Mouse (Mus musculus) lung, postnatal 4 days (tissue): ENCODE data around the gene Zfp472.
A peak's percentile ranks its signal among the peaks of the same experiment; 100 is the strongest.

Source experiments
- DNase-seq, 2 experiments: peaks; one replicate each; pipeline ENCODE4 v3.0.0; 2021

Gene Zfp472

DNA sequence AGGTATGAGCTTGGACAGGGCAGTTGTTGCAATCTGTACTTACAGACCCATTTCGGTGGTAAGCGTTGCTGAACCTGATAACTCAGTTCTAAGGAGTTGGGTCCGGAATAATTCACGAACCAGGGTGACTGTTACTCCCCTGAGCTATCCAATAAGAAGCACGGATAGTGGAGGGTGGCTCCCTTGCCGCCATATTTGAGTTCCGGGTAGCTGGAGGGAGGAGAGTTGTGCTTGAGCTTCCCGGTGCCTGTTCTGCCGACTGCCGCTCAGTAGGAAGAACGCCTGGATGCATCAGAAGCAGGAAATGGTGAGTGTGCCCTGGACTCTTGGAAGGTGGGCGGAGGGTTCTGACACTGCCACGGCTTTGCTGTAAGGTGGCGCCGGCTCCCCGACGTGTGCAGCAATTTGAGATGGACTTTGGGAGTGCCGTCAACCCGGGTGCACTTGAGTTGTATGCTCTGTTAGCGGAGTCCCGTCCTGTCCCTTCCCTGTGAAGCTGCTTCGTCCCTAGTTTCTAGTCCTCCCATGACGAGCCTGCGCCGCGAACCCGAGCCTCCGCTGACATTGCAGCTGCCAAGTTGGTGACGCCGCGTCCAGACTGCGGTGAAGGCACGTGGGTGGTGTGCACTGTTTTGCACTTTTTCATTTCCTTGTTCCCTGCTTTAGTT lies at the start of gene Zfp472:
Gene Zfp472 (plus strand): TSS at position 192 of the 668 bp plus-strand sequence.
- peak; percentile 90 to 93 for DNase-seq

GRCm38 (mm10) chr17:32916075-32916474 lies 49.5 kb upstream of the Zfp472 start:
- no peak for DNase-seq

GRCm38 (mm10) chr17:32917131-32917530 lies 48.5 kb upstream of the Zfp472 start, which contains the start of gene Cyp4f14:
Gene Cyp4f14, minus strand, starts transcription at chr17:32917342.
- DNase-seq: no peak

GRCm38 (mm10) chr17:32919123-32919522 lies 46.5 kb upstream of the Zfp472 start:
- no peak for DNase-seq

- DNase-seq: no peak
Measured at GRCm38 (mm10) chr17:32923681-32924080, 41.9 kb upstream of the Zfp472 start.

DNA sequence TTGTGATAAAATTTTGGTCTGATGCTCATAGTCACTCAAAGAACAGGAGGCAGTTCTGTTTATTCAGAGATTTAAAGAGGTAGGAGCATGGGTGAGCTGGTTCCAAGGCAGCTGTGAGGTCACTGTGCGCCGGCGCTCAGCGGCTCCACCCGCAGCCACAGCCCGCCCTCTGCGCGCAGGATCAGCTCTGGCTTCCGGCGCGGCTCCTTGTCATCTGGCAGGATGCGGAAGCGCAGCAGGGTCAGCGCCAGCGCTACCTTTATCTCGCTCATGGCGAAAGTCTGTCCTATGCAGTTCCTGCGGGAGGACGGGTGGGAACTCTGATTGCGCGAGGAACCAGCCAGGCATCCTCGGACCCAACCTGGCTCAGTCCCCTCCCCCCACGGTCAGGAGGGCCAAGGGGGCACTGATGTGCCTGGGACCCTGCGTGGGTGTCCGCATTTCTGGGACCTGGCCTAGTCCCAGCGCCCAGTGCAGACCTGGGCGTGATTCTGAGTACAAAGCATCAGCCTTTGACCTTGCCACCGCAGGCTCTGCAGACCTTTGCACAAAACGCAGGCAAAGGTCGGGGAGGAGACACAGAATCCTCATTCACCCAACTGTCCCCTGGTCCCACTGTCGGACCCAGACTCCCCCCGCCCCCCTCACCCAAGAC lies 40.8 kb upstream of the Zfp472 start:
- DNase-seq: peak; percentile 81 to 86

DNA sequence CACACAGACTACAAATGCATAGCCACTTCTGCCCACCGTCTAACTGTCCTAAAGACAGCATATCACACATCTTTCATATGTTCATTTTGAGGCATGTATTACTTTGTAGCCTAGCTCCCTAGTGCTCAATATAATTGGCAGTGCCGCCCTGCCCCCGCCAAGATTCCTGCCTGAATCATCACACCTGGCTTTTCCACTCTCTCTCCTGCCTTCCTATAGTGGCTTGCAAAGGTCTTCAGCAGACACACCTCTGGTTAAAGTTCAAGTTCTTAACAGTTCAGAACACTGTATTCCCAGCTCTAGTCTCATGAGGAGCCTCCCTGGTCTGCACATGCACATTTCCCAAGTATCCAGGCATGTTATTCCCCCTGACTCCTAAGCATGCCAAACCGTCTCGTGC lies 37.8 kb upstream of the Zfp472 start:
- no peak for DNase-seq

- no peak for DNase-seq
Measured at GRCm38 (mm10) chr17:32939831-32940230, 25.8 kb upstream of the Zfp472 start.

DNA sequence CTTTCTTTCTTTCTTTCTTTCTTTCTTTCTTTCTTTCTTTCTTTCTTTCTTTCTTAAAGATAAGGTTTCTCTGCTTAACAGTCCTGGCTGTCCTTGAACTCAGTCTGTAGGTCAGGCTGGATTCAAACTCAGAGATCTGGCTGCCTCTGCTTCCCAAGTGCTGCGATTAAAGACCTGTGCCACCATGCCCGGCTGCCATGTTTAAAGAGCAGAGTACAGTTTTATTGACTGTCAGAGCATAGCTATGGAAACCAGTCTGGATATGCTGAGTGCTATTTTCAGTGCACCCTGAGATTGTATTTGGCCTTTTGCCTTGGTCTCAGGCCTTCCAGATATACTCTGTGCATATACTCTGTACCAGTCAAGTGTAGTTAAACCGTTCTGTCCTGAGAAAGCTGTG lies 22.0 kb upstream of the Zfp472 start:
- no peak for DNase-seq

DNA sequence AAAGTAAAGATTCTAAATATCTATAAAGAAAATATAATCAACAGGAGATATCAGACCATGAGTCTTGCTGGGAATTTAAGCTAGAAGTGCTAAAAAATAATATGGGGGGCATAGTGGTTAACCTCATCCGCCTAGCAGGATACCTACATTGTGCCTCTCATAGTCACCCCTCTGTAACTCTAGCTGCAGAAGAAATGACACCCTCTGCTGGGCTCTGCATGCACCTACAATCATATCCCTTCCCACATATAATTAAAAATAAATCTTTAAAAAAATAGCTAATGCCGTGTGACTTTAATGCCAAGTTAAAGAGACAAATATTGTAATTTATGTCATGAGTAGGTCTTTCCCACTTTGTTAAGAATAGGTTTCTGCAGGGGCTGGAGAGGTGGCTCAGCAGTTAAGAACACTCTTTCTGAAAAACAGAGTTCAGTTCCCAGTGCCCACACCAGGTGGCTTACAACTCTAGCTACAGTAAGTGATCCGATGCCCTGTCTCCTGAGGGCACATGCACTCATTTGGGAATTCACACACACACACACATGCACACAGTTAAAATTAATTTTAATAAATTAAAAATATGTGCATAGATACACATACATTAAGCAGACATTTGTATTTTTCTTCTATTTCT lies 21.1 kb upstream of the Zfp472 start:
- DNase-seq: no peak

GRCm38 (mm10) chr17:32946716-32947115 lies 18.9 kb upstream of the Zfp472 start:
- peak in 1 of 2 experiments; percentile 13 for DNase-seq

DNA sequence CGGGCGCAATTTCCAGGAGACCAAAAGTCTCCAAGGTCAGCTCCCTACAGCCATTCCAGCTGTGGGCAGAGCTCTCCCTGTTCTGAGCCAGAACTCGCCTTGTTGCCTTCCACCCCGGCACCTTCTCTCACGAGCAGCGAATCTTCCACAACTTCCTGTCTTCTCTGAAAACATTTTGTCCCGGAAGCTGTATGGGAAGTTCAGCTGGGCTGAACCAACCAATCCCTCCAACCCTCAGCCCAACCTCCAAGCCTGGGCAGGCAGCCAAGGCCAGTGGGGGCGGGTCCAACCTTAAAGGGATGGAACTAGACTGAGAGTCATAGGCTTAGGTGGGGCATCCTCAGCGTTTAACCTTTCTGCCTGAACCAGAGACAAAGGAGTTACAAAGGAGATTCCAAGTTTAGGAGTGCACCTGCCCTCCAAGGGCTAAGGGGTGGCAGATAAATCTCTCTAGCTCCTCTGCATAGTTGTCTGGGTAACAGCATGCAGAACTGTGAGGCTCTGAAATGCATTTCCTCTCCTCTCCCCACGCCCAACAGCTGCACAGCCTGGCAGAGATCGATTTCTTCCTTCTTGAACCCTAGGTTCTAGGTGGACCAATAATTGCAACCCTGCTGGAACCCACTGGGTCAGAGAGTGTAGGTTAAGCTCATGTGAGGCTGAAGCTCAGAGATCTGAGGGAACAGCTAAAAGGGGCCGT lies 18.2 kb upstream of the Zfp472 start, which contains the start of gene Cyp4f13:
Gene Cyp4f13 (minus strand): TSS at position 188 of the 700 bp plus-strand sequence.
- peak; percentile 97 to 99 for DNase-seq

DNA sequence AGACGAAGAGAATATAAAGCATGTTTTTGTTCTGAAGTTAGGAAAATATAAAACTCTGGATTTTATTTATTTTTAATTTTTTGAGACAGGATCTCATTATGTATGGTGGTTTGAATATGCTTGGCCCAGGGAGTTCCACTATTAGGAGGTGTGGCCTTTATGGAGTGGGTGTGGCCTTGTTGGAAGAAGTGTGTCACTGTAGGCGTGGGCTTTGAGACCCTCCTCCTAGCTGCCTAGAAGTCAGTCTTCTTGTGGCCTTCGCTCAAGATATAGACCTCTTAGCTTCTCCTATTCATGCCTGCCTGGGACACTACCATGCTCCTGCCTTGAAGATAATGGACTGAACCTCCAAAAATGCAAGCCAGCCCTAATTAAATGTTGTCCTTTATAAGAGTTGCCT lies 15.5 kb upstream of the Zfp472 start:
- DNase-seq: no peak

DNA sequence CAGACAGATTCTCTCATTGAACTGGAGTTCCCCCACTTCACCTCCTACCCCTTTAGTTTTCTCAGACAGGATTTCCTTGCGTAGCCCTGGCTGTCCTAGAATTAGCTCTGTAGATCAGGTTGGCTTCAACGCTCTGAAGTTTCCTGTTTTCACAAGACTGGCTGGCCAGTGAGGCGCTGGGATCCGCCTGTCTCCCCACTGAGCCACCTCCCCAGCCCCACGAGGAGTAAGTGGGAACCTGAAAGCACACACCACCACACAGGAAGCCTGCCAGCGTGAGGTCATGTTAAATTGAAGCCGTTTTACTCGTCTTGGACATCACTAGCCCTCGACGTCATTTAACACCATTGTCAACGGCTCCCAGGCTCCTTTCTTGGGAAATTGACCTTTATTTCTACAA lies 14.6 kb upstream of the Zfp472 start:
- no peak for DNase-seq

GRCm38 (mm10) chr17:32951441-32951840 lies 14.2 kb upstream of the Zfp472 start:
- DNase-seq: peak; percentile 77 to 83

GRCm38 (mm10) chr17:32965253-32965622 lies 376 bp upstream of the Zfp472 start:
- no peak for DNase-seq

- DNase-seq: no peak
Measured at GRCm38 (mm10) chr17:32981361-32981760, 15.7 kb downstream of the Zfp472 start.

DNA sequence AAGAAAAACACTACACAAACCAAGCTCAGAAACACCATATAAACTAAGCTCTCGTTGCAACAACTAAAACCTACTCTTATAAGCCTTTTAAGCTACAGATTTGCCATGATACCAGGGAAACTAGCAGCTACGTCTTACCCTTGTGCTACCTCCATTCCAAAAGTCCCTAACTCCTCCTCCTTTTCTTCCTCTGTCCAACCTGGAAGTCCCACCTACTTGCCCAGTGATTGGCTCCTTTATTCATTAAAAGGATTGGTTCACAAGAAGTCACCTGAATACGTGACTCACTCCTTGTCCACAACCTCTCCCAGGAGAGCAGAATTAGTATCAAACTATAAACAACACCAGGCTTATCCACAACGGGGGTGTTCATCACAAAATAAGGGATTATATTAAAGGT lies 20.7 kb downstream of the Zfp472 start:
- DNase-seq: no peak

- DNase-seq: peak in 1 of 2 experiments; percentile 35
Measured at GRCm38 (mm10) chr17:32991965-32992698, 26.5 kb downstream of the Zfp472 start.

DNA sequence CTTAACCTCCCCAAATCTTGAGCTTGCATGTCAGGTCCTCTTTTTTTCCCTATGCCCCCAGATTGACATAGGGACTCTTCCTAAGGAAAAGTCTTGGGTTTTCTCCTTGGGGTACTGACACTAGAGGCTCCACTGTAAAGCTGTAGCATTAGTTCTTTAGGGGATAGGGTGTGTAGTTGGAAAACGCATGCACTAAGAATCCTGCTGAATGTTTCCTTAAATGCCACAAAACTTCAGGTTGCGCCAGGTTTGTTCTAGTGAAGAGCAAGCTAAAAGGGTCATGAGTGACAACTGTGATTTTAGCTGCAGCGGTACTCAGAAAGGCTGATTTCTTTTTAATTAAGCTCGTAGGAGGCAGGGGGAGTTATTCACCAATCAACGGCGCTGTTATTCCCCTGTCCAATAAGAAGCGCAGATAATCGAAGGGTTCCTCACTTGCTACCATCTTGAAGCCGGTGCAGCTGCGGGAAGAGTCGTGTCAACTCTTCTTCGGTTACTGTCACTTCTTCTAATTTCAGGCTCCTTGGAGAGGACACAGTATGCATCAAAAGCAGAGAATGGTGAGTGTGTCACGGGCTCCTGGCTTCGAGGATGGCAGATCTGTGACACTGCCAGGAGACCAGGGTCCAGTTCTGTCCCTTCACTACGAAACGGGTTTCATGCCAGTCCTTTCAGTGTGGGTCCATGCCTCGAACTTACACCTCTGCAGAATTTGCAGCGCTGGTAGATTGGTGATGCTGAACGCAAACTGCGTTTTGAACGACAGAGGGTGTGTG lies 27.3 kb downstream of the Zfp472 start, which contains the start of gene Zfp952:
Gene Zfp952 (plus strand): TSS at position 431 of the 776 bp plus-strand sequence.
- peak; percentile 75 to 90 for DNase-seq

GRCm38 (mm10) chr17:32998492-32998891 lies 32.9 kb downstream of the Zfp472 start:
- DNase-seq: no peak

DNA sequence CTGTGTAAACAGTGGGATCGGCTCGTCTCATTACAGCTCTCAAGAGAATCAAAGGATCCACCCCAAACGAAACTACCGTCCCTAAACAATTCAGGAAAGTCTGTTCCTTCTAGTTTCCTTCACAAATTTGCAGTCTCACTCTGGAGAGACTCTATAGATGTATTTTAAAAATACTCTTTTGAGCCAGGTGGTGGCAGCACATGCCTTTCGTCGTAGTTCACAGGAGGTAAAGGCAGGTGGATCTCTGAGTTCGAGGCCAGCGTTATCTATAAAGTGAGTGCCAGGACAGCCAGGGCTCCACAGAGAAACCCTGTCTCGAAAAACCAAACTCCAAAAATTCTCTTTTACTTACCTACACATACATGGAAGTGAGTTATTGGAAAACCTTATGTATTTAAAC lies 42.7 kb downstream of the Zfp472 start:
- DNase-seq: no peak
